Comparison of ENCODE assay signal across 9 mouse cellular contexts in the genomic region with DNA sequence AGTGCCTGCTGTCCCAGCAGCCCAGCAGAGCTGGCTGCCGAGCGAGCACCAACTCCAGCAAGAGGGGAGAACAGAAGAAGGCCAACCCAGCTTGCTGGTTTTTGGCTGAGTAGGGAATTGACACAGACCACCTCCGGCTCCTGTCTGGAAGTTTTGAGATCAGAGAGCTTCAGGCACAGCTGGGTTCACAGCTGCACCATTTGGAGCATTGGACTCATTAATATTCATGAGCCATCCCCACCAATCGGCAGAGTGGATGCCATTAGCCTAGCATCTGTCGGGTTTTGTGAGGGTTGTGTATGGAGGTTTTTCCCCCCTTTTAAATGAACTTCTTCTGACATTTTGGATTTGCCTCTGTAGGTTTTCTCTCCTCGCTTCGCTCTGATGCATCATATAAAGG. TPM values are rescaled to one million over a fixed set of nuclear protein-coding genes. Genes with fewer than 3 reads are reported as not detected.
DNase-seq lines count a peak whose midpoint lies in the region; ATAC-seq and TF ChIP-seq lines count a peak whose summit lies in the region.
"Had no signal": no experiment of that assay in that cellular context is flagged by ENCODE, and none has a peak within 500 bp of the region (broad histone marks: within the 10 kb centered on the region; RNA-seq: fewer than 3 reads in every experiment).

No protein-coding gene starts in this region.

- H3K36me3 ChIP-seq in ES-E14 (ENCODE audit: control insufficient read depth, insufficient read depth, low read length, poor library complexity, severe bottlenecking), result peaks cover 24% of the 10 kb centered on the region
- peaks cover 51% of the 10 kb centered on the region for H3K36me3 ChIP-seq in forebrain, embryonic 10.5 days (replicated peaks)
- peaks cover 51% of the 10 kb centered on the region for H3K36me3 ChIP-seq in midbrain, embryonic 10.5 days

- H3K27ac ChIP-seq in ES-E14 (ENCODE audit: insufficient read depth, low read depth, low read length, poor library complexity, severe bottlenecking), result no peak overlapping the region
- peak overlapping the region; percentile 79 for H3K27ac ChIP-seq in forebrain, embryonic 10.5 days
- H3K27ac ChIP-seq in midbrain, embryonic 10.5 days (replicated peaks), result peak overlapping the region; percentile 86

- H3K9me3 ChIP-seq in ES-E14 (ENCODE audit: control insufficient read depth, insufficient read depth, low read depth, low read length), result no peaks in the 10 kb centered on the region
- H3K9me3 ChIP-seq in forebrain, embryonic 10.5 days, result no peaks in the 10 kb centered on the region
- H3K9me3 ChIP-seq in midbrain, embryonic 10.5 days (replicated peaks), result no peaks in the 10 kb centered on the region
- H3K9me3 ChIP-seq: megakaryocyte, embryonic 14.5 days had no signal

- in situ Hi-C loops in ES-E14 (cut with MboI; ENCODE audit: low sequenced_read_pairs in 2 of 2, unreplicated experiment in 2 of 2), result no loop called here

- ATAC-seq in megakaryocyte progenitor cell, adult 5-6 weeks (replicated peaks; ENCODE audit: poor library complexity), result no peak

- no peaks in the 10 kb centered on the region for H3K27me3 ChIP-seq in forebrain, embryonic 10.5 days (ENCODE audit: poor library complexity, severe bottlenecking)
- H3K27me3 ChIP-seq in midbrain, embryonic 10.5 days (ENCODE audit: low read depth, poor library complexity, severe bottlenecking), result no peaks in the 10 kb centered on the region

- H3K4me1 ChIP-seq in ES-E14 (ENCODE audit: control insufficient read depth in 2 of 2, insufficient read depth in 2 of 2, low read length in 2 of 2, poor library complexity in 1 of 2), result peaks cover 0 to 19% of the 10 kb centered on the region in 2 experiments; a peak in 1 of 4 replicates
- H3K4me1 ChIP-seq in forebrain, embryonic 10.5 days, result peaks cover 55% of the 10 kb centered on the region
- H3K4me1 ChIP-seq in midbrain, embryonic 10.5 days, result peaks cover 60% of the 10 kb centered on the region

- H3K9ac ChIP-seq in ES-E14 (ENCODE audit: insufficient read depth, low read depth, low read length, poor library complexity, severe bottlenecking), result peak overlapping the region; percentile 4; the same call in 1 of the 2 replicates

- DNase-seq in 3T3-L1 (ENCODE audit: low read depth, low spot score) (peak; percentile 49), ES-E14 (ENCODE audit: low read depth, low spot score) (no peak)
- DNase-seq in forebrain, embryonic 10.5 days (ENCODE audit: extremely low spot score, low spot score), result peak; percentile 36
- peak; percentile 68 for DNase-seq in midbrain, embryonic 10.5 days (ENCODE audit: low spot score)
- no peak for DNase-seq in thymus, postnatal 25 days
- DNase-seq in adrenal gland, postnatal 36 days, result no peak
- DNase-seq in left cerebral cortex, adult 18-20 months (ENCODE audit: low spot score in 2 of 2), result no peak

- WGBS in forebrain, embryonic 10.5 days, result 43% methylated on average over 7 of the region's 7 CpGs
- WGBS in midbrain, embryonic 10.5 days, result 27% methylated on average over 7 of the region's 7 CpGs

- no peak overlapping the region for H3K4me3 ChIP-seq in ES-E14 (ENCODE audit: insufficient read depth in 1 of 2, low read depth in 1 of 2, low read length in 2 of 2, poor library complexity in 1 of 2, severe bottlenecking in 1 of 2)
- H3K4me3 ChIP-seq in forebrain, embryonic 10.5 days, result no peak overlapping the region
- H3K4me3 ChIP-seq in midbrain, embryonic 10.5 days, result peak overlapping the region; percentile 16; the same call in 1 of the 2 replicates
- H3K4me3 ChIP-seq: megakaryocyte, embryonic 14.5 days had no signal

TF ChIP-seq in ES-E14, 5 proteins besides CTCF, POLR2A, EP300 and RAD21:
- TF ChIP-seq MAFK (IDR thresholded peaks at IDR 0.05; ENCODE audit: insufficient read depth, low read depth, low read length) (no peak), HCFC1 (IDR thresholded peaks at IDR 0.05; ENCODE audit: borderline replicate concordance, insufficient read depth, low read length) (no peak), CHD2 (IDR thresholded peaks at IDR 0.05; ENCODE audit: low read depth, low read length) (no peak), ZC3H11A (IDR thresholded peaks at IDR 0.05; ENCODE audit: borderline replicate concordance, low read depth, low read length) (no peak), ZNF384 (IDR thresholded peaks at IDR 0.05; ENCODE audit: low read depth, low read length) (no peak)
TF ChIP-seq in ES-E14: peak in this region for 0.

RNA-seq across cellular contexts. Expression of gene Snx11, which starts 10.3 kb away (rescaled TPM):
- 55.6 and 57.6 TPM in 2 replicates for total RNA-seq in ES-E14 (2012; rRNA removed)
- 25.7 and 27.5 TPM in 2 replicates for polyA plus RNA-seq in forebrain, embryonic 10.5 days (2016; fragmentation: Nextera tagmentation; extraction: Ambion mirVana)
- polyA plus RNA-seq in midbrain, embryonic 10.5 days (2016; fragmentation: Nextera tagmentation; extraction: Ambion mirVana), result 27.6 and 33.0 TPM in 2 replicates
- 10 to 100 TPM; 21.1 to 35.0 TPM for total RNA-seq in adrenal gland, postnatal 36 days (2021)
- 10 to 100 TPM; 48.8 to 48.9 TPM for total RNA-seq in left cerebral cortex, adult 18-20 months (2021)
- 8.6 and 9.6 TPM in 2 replicates for total RNA-seq in megakaryocyte progenitor cell, adult 5-6 weeks (2015)
- 16.9 and 17.3 TPM in 2 replicates for total RNA-seq in megakaryocyte progenitor cell, adult 5-6 weeks (2017)

RNA-seq across cellular contexts. Expression of gene Cbx1, which starts 21.8 kb away (rescaled TPM):
- total RNA-seq in ES-E14 (2012; rRNA removed), result 112 and 153 TPM in 2 replicates
- 188 and 202 TPM in 2 replicates for polyA plus RNA-seq in forebrain, embryonic 10.5 days (2016; fragmentation: Nextera tagmentation; extraction: Ambion mirVana)
- polyA plus RNA-seq in midbrain, embryonic 10.5 days (2016; fragmentation: Nextera tagmentation; extraction: Ambion mirVana), result 193 and 198 TPM in 2 replicates
- 10 to 100 TPM; 77.2 to 78.2 TPM for total RNA-seq in adrenal gland, postnatal 36 days (2021)
- 10 to 100 TPM; 40.8 to 43.3 TPM for total RNA-seq in left cerebral cortex, adult 18-20 months (2021)
- total RNA-seq in megakaryocyte progenitor cell, adult 5-6 weeks (2015), result 61.3 and 70.5 TPM in 2 replicates
- 94.4 and 116 TPM in 2 replicates for total RNA-seq in megakaryocyte progenitor cell, adult 5-6 weeks (2017)

Comparison
In these comparisons a context has a peak if more than half of its experiments do, and no peak if none do; other contexts are left out.
1. DNase-seq: peak in 3T3-L1 (single experiment), forebrain, embryonic 10.5 days (single experiment) and midbrain, embryonic 10.5 days (single experiment); none in ES-E14 (single experiment), thymus, postnatal 25 days (single experiment), adrenal gland, postnatal 36 days (0 of 2) and left cerebral cortex, adult 18-20 months (0 of 2).